Mouse (Mus musculus): Measurements from ENCODE around the gene Emc10.

Emc10 gene

DNA sequence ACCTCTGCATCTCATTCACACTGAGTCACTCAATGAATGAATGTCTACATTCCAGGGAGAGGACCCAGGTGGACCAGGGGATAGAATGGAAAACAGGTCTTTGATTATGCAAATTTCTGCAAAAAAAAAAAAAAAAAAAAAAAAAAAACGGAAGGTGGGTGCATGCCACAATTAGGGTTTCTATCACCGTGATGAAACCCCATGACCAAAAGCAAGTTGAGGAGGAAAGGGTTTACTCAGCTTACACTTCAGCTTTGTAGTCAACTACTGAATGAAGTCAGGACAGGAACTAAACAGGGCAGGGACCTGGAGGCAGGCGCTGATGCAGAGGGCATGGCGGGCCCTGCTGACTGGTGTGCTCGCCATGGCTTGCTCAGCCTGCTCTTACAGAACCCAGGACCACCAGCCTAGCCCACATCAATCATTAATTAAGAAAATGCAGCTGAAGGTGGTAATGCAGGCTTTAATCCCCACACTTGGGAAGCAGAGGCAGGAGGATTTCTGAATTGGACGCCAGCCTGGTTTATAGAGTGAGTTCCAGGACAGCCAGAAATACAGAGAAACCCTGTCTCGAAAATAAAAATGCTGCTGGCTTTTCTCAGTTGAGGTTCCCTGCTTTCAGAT is 10.6 kb downstream of the Emc10 start:
- DNase-seq (ENCODE audit: low read depth, low spot score) = no peak

DNA sequence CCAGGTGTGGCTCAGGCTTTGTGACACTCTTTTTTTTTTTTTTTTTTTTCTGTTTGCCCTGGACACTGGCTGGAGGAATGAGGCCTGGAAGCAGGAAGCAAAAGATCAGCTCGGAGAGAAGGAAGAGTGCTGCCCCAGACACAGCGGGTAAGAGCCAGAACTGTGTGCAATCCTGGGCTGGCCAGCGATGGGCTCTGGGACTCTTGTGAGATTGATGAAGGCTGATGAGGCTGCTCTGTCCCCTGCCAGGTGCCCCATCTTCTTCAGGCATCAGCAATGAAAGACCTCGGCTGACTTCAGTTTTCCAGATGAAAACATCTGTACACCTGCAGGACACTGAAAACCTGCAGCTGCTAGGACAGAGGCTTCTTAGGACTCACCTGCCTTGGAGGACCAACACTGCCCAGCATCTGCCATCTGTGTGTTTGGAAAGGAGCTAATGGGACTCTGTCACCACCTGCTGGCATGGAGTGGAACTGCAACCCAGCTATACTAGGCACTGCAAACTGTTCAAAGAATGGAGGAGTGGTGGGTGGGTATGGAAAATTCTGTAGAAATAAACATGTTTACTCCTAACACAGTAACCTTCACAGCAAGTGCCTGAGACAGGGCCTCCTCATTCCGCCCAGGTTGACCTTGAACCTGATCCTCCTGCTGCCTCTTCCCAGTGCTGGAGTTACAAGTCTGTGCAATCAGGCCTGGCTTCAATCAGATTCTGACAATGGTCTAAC is 11.3 kb downstream of the Emc10 start:
- peak; percentile 86 for DNase-seq (ENCODE audit: low read depth, low spot score)

DNA sequence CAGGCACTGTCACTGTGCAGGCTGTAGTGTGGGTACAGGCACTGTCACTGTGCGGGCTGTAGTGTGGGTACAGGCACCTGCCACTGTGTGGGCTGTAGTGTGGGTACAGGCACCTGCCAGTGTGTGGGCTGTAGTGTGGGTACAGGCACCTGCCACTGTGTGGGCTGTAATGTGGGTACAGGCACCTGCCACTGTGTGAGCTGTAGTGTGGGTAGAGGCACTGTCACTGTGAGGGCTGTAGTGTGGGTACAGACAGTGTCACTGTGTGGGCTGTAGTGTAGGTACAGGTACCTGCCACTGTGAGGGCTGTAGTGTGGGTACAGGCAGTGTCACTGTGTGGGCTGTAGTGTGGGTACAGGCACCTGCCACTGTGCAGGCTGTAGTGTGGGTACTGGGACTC is 12.2 kb downstream of the Emc10 start:
- DNase-seq (ENCODE audit: low read depth, low spot score) = no peak

GRCm38 (mm10) chr7:44482836-44483435 is 13.4 kb downstream of the Emc10 start:
- DNase-seq (ENCODE audit: low read depth, low spot score) = no peak

- DNase-seq (ENCODE audit: low read depth, low spot score) = no peak
These were observed 21.2 kb downstream of the Emc10 start for GRCm38 (mm10) chr7:44475046-44475614.

DNA sequence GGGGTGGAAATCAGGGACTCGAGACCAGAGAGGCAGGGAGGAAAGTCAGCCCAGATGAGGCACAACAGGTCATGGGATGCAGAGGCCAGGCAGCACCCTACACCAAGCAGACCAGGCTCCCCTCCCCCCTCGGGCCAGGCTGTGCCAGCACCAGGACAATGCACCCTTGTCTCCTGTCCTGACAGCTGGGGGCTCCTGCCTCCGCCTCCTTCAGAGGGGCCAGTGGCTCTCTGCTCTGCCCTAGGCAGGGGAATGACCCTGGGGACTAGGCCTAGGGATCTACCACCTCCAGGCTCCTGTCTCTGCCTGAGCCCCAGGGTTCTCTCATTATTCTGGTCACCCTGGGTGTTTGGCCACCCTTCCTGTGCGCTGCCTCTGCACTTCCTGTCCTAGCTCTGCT is 21.9 kb downstream of the Emc10 start:
- peak; percentile 55 for DNase-seq (ENCODE audit: low read depth, low spot score)

DNA sequence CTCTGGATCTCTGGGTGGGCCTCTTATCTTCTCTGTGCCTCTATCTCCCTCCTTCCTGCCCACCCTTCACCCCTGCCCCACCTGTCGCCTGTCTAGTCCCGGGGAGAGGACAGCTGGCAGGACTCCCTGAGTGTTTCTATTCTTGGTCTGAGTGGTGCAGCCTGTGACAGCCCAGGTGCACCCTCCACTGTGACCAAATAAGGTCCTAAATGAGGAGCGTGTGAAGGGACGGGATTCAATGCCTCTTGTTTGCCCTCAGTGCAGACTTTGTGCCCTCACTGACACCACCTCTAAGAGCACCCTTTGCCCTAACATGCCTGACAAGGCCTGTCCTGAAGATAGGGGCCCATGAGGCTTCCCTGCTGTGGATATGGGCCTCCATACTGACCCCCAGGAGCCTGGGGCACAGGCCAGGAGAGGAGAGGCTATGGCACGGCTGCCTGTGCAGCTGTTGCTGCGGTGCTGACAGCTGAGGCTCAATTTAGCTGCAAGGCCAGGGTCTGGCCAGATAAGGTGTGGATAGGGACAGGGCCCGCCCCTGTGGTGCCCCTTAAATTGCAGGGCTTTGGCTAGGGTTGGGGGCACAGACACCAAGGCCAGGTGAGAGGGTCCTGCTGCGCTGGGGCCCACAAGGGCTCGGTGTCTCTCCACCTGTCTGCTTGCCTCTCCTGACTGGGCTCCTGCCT is 23.2 kb downstream of the Emc10 start:
- no peak for DNase-seq (ENCODE audit: low read depth, low spot score)

GRCm38 (mm10) chr7:44472558-44472885 is 23.8 kb downstream of the Emc10 start:
- DNase-seq (ENCODE audit: low read depth, low spot score) = no peak

DNA sequence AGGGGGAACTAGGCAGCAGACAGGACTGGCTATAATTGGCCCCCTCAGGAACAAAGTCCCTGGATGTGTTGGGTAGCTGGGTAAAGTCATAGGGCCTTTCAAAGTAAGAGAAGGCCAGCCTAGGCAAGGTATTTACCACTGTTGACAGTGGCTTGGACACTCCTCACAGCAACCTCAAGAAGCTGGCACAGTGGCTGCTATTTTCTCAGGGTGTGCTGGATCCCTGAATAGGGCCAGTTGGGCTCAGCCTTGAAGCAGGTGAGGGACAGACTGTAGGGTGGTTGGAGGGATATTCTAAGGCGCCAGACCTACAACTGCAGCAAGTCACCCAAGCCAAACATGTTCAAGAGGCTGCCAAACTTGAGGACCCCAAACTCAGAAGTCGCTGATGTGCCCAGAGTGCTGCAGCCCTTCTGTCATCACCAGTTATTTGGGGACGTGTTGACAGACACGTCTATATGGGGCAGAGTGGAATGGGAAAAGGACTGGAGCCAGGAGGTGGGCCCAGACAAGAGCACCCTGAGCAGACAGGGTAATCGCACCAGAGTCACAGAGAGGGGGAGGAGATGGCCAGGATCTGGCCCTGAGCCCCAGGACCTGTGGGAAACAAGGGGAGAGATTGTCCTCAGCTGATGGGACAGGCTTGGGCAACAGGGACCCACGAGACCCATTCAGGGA is 24.3 kb downstream of the Emc10 start:
- DNase-seq (ENCODE audit: low read depth, low spot score) = no peak

DNA sequence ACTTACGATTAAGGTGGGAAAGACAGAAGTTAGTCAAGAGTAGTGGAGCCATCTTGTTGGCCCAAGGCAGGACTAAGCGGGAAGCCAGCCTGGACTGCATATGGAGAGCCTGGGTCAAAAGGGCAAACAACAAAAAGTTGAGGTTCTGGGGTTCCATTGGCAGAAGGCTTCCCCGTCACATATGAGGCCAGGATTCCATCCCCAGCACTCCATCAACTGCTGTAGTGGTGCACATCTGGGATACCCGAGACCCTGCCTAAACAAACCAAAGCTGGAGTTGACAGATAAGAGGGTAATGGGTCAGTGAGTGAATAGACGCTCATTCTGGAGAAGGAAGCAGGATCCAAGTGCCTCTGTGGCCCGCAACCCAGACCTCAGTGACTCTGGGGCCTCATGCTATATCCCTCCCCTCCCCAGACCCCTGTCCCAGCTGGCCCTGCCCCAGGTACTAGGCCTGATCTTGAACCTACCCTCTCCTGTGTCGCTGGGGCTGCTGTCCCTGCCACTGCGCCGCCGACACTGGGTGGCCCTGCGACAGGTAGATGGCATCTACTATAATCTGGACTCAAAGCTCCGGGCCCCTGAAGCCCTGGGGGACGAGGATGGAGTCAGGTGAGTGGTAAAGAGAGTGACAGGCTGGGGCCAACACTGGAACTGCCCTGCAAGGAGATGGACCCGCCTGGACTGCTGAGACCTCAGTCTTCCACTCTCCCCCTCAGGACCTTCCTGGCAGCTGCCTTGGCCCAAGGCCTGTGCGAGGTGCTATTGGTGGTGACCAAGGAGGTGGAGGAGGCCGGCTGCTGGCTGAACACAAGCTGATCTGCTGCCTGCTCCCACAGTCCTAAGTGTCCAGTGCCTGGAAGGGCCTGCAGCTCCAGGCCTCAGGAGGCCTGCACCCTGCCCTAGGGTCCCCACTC is 25.4 kb downstream of the Emc10 start:
- DNase-seq (ENCODE audit: low read depth, low spot score) = no peak

DNA sequence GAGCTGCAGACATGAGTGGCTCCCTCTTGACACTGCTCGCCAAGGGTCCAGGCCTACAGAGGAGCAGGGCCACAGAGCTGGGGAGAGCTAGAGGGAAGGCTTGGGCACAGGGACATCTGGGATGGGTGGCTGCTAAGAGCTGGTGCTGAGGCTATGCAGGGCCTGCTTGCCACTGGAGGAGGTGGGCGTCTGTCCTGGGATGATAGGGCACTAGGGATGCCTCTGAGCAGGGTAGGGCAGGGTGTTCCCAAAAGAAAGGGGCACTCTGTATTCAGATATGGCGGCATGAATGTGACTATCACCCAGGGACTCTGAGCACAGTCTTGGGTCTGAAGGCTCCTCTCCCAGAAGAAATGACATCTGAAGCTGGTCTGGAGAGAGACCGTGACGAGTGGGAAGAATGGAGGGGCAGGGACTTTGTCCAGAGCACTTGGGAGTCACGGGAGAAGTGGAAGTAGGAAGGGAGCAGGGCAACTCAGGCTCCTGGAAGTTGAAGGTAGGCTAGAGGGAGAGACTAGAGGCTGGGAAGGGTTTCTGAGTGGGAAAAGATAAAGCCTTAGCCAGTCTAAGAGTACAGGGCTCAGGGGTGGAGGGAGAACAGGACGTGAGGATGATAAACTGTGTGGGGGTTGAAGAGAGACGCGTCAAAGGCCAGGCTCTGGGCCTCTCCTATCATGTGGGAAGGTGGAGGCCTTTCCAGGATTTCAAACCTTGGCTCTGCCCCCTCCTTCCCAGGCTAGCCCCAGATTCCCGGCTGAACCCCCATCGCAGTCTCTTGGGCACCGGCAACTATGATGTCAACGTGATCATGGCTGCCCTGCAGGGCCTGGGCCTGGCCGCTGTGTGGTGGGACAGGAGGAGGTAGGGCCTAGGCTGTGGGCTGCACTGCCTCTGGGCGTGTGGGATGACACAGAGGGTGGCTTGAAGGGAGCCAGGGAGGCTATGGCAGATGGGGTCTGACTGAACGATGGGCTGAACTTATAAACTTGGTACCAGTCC is 26.4 kb downstream of the Emc10 start:
- DNase-seq (ENCODE audit: low read depth, low spot score) = no peak

GRCm38 (mm10) chr7:44468644-44469285 is 27.6 kb downstream of the Emc10 start:
- no peak for DNase-seq (ENCODE audit: low read depth, low spot score)

- DNase-seq (ENCODE audit: low read depth, low spot score) = peak; percentile 98
These were observed 28.4 kb downstream of the Emc10 start, which contains the start of gene Josd2 for GRCm38 (mm10) chr7:44467811-44468411. Gene Josd2, plus strand, starts transcription at chr7:44467980.

- DNase-seq (ENCODE audit: low read depth, low spot score) = no peak
These were observed 29.4 kb downstream of the Emc10 start for GRCm38 (mm10) chr7:44466888-44467311.

DNA sequence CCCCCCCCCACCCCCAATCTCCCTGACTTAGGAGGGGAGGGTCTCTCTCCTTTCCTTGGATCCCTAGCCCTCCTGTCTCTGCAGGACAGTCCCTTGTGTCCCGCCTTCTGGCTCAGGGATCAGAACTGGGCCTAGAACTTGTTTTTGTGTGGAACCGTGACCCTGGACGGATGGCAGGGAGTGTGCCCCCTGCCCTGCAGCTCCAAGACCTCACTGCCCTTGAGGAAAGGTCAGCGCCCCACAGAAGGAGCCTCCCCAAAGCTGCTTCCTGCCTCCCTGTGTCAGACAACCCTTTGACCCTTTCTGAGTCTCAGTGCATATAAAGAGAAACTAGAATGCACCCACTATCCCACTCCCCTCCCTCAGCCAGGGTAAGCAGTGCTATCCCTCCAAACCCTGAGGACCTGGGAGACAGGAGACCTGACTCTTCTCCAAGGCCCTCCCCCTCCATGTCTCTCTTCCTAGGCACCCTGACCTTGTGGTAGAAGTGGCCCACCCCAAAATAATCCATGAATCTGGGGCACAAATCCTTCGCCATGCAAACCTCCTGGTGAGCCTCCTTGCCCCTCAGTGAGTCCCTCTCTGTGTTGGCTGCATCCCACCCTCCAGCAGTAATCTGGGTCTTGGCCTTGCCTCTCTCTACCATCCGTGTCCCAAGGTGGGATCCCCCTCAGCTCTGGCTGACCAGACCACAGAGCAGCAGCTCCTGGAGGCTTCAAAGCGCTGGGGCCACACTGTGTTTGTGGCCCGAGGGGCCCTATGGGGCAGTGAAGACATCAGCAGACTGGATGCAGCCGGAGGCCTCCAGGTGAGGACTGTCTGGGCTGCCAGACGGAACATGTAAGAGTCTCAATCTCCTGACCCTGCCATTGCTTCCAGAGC is 30.1 kb downstream of the Emc10 start:
- no peak for DNase-seq (ENCODE audit: low read depth, low spot score)

- DNase-seq (ENCODE audit: low read depth, low spot score) = no peak
These were observed 31.2 kb downstream of the Emc10 start, which contains the start of gene Aspdh for GRCm38 (mm10) chr7:44465111-44465510. Gene Aspdh, plus strand, starts transcription at chr7:44465391.

DNA sequence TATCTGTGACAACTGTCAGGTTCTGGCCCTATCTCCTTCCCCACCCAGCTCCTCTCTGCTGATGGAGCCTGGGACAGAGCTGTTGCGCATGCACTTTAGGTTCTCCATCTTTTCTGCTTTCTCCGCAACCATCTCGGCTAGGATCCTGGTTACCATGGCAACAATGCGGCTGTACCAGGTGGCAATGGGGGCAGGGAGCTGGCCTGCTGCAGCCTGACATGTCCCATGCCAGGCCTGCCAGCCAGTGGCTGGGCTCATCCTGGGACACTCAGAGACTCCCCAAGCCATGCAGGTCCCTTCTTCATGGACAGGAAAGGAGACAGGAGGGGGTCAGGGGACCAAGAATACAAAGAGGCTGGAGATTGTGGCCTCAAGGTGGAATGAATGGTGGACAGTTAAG is 31.8 kb downstream of the Emc10 start:
- DNase-seq (ENCODE audit: low read depth, low spot score) = no peak

Measured in mesoderm, embryonic 11.5 days (tissue).